Mouse (Mus musculus): ENCODE results near the gene Slain1. TPM values are rescaled to one million over a fixed set of nuclear protein-coding genes. Genes with fewer than 3 reads are reported as not detected.

Gene Slain1
- polyA plus RNA-seq, 1 experiment from 2014 or later: 23.5 TPM

DNA sequence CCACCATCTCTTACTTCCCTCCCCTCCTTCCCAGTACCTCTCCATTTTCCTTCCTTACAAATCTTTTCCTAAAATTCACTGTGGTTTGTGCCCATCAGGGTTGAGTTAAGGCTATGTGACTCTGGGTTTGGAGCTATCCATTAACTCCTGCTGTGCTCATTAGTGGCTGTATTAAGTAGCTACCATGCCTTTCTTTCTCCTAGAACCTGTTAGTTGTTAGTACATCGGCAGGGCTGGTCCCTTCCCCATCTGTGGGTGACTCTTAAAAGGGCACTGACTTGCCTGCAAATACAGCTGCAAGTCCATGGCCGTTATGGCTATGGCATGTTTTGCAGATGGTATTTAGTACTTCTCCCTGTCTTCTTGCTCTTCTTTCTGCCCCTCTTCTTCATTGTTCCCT lies 58.6 kb downstream of the Slain1 start:
- H3K4me3 ChIP-seq (ENCODE audit: low read depth, low read length): no peak overlapping the region

DNA sequence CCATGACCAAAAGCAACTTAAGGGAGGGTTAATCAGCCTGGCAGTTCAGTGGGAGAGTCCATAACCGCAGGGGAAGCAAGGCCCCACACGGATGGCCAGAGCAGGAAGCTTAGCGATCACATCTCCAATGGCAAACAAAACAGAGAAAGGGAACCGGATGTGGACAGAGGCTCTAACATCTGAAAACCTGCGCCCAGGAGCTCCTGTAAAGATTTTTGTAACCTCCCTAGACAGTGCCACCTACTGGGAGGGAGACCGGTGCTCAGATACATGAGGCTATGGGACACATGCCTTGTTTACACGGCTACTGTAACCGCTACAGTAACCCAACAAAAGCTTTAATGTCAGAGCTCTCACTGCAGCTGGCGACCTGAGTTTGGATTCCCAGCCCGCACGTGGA lies 59.2 kb downstream of the Slain1 start:
- no peaks in the 10 kb centered on the region for H3K27me3 ChIP-seq (replicated peaks; ENCODE audit: control insufficient read depth, insufficient read depth, low read length)
- no peak overlapping the region for H3K4me3 ChIP-seq (ENCODE audit: low read depth, low read length)
- no peak overlapping the region for H3K27ac ChIP-seq (ENCODE audit: low read depth, low read length)
- no peak overlapping the region for H3K9ac ChIP-seq (ENCODE audit: low read length)
- WGBS: 92% methylated on average over 11 of the region's 11 CpGs
- DNase-seq (ENCODE audit: low spot score) (no peak), ATAC-seq (no peak)
- no peaks in the 10 kb centered on the region for H3K4me1 ChIP-seq (ENCODE audit: control insufficient read depth, insufficient read depth, low read length)
- H3K36me3 ChIP-seq (ENCODE audit: control insufficient read depth, insufficient read depth, low read length): peaks cover 24% of the 10 kb centered on the region
- no peak overlapping the region for H3K4me2 ChIP-seq (ENCODE audit: low read length)
- H3K9me3 ChIP-seq (replicated peaks; ENCODE audit: control insufficient read depth, low read length): no peaks in the 10 kb centered on the region

More for the DNA sequence above, 58.6 kb downstream of the Slain1 start:
- H3K9me3 ChIP-seq (replicated peaks; ENCODE audit: control insufficient read depth, low read length): no peaks in the 10 kb centered on the region
- H3K4me2 ChIP-seq (ENCODE audit: low read length): no peak overlapping the region
- H3K27me3 ChIP-seq (replicated peaks; ENCODE audit: control insufficient read depth, insufficient read depth, low read length): no peaks in the 10 kb centered on the region
- H3K4me1 ChIP-seq (ENCODE audit: control insufficient read depth, insufficient read depth, low read length): no peaks in the 10 kb centered on the region
- no peak for DNase-seq (ENCODE audit: low spot score)
- WGBS: 60% methylated on average over 2 of the region's 2 CpGs
- H3K9ac ChIP-seq (ENCODE audit: low read length): no peak overlapping the region
- no peak for ATAC-seq
- H3K36me3 ChIP-seq (ENCODE audit: control insufficient read depth, insufficient read depth, low read length): peaks cover 28% of the 10 kb centered on the region
- no peak overlapping the region for H3K27ac ChIP-seq (ENCODE audit: low read depth, low read length)

DNA sequence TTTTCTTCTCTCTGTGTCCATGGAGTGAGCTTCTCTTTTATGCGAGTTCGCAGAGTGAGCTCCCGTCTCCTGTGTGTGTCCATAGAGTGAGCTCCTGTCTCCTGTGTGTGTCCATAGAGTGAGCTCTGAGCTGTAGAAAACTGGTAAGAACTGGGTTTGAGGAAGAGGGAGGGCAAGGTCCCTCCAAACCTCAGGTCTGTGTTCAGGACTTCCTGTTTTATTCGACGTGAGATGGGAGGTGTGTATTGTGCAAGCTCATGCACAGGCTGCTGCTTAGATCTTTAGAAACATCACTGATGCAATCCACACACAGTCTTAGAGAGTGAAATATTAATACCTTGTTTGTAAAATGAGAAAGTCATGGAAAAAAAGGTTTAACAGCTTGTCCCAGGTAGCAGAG lies 63.0 kb downstream of the Slain1 start:
- no peak for ATAC-seq
- no peak overlapping the region for H3K4me2 ChIP-seq (ENCODE audit: low read length)
- H3K9ac ChIP-seq (ENCODE audit: low read length): no peak overlapping the region
- no peak for DNase-seq (ENCODE audit: low spot score)
- H3K27ac ChIP-seq (ENCODE audit: low read depth, low read length): no peak overlapping the region
- no peak overlapping the region for H3K4me3 ChIP-seq (ENCODE audit: low read depth, low read length)
- H3K4me1 ChIP-seq (ENCODE audit: control insufficient read depth, insufficient read depth, low read length): no peaks in the 10 kb centered on the region
- H3K36me3 ChIP-seq (ENCODE audit: control insufficient read depth, insufficient read depth, low read length): peaks cover 6% of the 10 kb centered on the region
- H3K27me3 ChIP-seq (replicated peaks; ENCODE audit: control insufficient read depth, insufficient read depth, low read length): no peaks in the 10 kb centered on the region
- no peaks in the 10 kb centered on the region for H3K9me3 ChIP-seq (replicated peaks; ENCODE audit: control insufficient read depth, low read length)
- 95% methylated on average over 5 of the region's 5 CpGs for WGBS

DNA sequence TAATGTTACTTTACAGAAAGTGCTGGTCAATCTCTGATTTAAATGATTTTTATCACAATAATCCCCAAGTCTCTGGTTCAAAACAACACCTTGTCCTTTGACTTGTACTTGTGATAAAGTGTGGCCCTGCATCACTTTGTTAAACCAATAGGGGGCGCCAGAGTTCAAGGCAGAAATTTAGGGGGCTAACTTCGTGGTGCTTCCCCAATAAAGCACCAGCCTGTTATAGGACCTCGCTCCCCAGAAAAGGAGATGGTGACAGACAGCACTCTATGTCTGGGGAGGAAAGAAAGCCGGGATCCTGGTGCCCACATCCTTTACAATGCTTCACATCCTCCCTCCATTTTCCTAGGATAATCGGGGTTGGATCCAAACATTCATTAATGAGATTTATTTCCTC lies 67.5 kb downstream of the Slain1 start:
- Histone ChIP-seq H3K4me1 (ENCODE audit: control insufficient read depth, insufficient read depth, low read length) (0 out of 2 replicates have a peak, but pooled peaks cover 4% of the 10 kb centered on the region), H3K9ac (ENCODE audit: low read length) (no peak overlapping the region), H3K4me2 (ENCODE audit: low read length) (no peak overlapping the region), H3K27ac (ENCODE audit: low read depth, low read length) (no peak overlapping the region), H3K36me3 (ENCODE audit: control insufficient read depth, insufficient read depth, low read length) (no peaks in the 10 kb centered on the region), H3K27me3 (replicated peaks; ENCODE audit: control insufficient read depth, insufficient read depth, low read length) (no peaks in the 10 kb centered on the region), H3K9me3 (replicated peaks; ENCODE audit: control insufficient read depth, low read length) (no peaks in the 10 kb centered on the region), H3K4me3 (ENCODE audit: low read depth, low read length) (no peak overlapping the region)
- 34% methylated on average over 5 of the region's 5 CpGs for WGBS
- DNase-seq (ENCODE audit: low spot score) (peak; percentile 32), ATAC-seq (no peak)

DNA sequence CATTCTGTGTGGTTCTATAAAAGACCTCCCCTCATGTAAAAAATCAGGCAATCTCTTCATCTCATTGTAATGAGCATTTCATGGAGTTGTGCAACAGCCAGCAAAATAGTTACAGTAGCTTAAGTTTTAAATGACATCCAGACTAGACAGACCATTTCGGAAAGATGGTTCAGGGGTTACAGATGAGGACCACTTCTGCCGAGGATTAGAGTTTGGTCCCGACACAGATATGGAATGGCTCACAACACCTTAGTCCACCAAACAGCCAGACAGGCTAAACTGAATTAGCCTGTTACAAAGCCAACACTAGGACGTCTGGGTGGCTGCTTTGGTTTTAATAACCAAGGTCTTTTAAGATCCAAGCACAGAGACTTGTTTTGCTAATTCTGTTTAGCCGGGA lies 68.0 kb downstream of the Slain1 start:
- DNase-seq (ENCODE audit: low spot score) (no peak), ATAC-seq (no peak)
- 69% methylated on average over 5 of the region's 5 CpGs for WGBS
- Histone ChIP-seq H3K9ac (ENCODE audit: low read length) (no peak overlapping the region), H3K4me1 (ENCODE audit: control insufficient read depth, insufficient read depth, low read length) (0 out of 2 replicates have a peak, but pooled peaks cover 4% of the 10 kb centered on the region), H3K36me3 (ENCODE audit: control insufficient read depth, insufficient read depth, low read length) (no peaks in the 10 kb centered on the region), H3K27me3 (replicated peaks; ENCODE audit: control insufficient read depth, insufficient read depth, low read length) (no peaks in the 10 kb centered on the region), H3K4me2 (ENCODE audit: low read length) (no peak overlapping the region), H3K9me3 (replicated peaks; ENCODE audit: control insufficient read depth, low read length) (no peaks in the 10 kb centered on the region), H3K27ac (ENCODE audit: low read depth, low read length) (no peak overlapping the region), H3K4me3 (ENCODE audit: low read depth, low read length) (no peak overlapping the region)

DNA sequence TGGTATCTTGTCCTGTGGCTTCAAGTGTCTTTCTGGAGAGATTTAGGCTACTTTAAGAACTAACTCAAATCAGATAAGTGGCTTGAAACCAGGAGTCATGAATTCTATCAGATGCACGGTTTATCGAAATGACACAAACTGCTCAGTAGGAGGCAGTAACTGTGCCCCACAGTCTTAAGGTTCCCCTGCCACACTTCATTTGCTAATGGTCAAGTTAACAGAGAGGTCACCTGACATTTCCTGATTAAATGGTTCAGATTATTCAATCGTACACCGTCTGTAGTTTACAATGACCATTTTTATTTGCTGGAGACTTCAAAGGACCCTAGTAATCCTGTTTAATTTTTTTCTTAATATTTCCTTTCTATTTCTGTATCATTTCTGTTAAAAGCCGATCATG lies 68.4 kb downstream of the Slain1 start:
- WGBS: 38% methylated on average over 5 of the region's 5 CpGs
- Histone ChIP-seq H3K36me3 (ENCODE audit: control insufficient read depth, insufficient read depth, low read length) (no peaks in the 10 kb centered on the region), H3K4me3 (ENCODE audit: low read depth, low read length) (no peak overlapping the region), H3K27ac (ENCODE audit: low read depth, low read length) (no peak overlapping the region), H3K4me1 (ENCODE audit: control insufficient read depth, insufficient read depth, low read length) (0 out of 2 replicates have a peak, but pooled peaks cover 4% of the 10 kb centered on the region), H3K9ac (ENCODE audit: low read length) (no peak overlapping the region), H3K27me3 (replicated peaks; ENCODE audit: control insufficient read depth, insufficient read depth, low read length) (no peaks in the 10 kb centered on the region), H3K4me2 (ENCODE audit: low read length) (no peak overlapping the region), H3K9me3 (replicated peaks; ENCODE audit: control insufficient read depth, low read length) (no peaks in the 10 kb centered on the region)
- ATAC-seq (peak; percentile 33; the same call in 1 of the 2 replicates), DNase-seq (ENCODE audit: low spot score) (no peak)

DNA sequence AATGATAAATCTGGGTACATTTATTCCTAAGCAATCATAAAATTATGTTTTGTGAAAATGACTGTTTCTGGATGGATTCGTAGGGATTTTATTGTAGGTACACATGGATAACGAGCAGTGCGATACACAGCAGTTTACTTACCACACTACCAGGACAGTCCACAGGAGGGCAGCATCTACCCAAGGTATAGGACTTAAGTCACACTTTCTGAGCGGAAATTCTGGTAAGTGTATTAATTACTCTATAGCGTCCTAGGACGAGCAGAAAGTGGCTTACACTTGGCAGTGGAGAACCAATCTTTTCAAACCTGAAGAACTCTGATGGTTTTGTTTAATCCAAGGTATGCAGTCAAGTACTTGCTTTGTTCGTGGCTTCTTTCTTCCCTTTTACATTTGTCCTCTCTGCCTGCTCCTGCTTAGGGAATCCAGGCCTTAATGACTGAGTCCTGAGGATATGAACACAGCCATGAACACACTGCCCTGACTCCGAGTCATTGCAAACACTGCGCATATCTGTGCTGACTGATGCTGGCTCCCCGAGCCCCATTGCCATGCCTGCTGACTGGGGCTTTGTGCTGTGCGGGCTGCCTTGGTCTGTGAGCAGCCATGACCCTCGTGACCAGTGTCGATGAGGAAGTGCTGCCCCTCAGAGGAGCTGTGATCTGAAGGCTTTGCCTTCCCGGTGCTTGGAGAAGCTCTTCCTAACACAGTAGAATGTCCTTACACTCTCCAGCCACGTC lies 69.0 kb downstream of the Slain1 start:
- Histone ChIP-seq H3K4me2 (ENCODE audit: low read length) (peak overlapping the region; percentile 14; the same call in 1 of the 2 replicates), H3K9ac (ENCODE audit: low read length) (peak overlapping the region; percentile 13; the same call in 1 of the 2 replicates), H3K27ac (ENCODE audit: low read depth, low read length) (no peak overlapping the region), H3K9me3 (replicated peaks; ENCODE audit: control insufficient read depth, low read length) (no peaks in the 10 kb centered on the region), H3K4me3 (ENCODE audit: low read depth, low read length) (no peak overlapping the region), H3K4me1 (ENCODE audit: control insufficient read depth, insufficient read depth, low read length) (0 out of 2 replicates have a peak, but pooled peaks cover 4% of the 10 kb centered on the region), H3K36me3 (ENCODE audit: control insufficient read depth, insufficient read depth, low read length) (no peaks in the 10 kb centered on the region), H3K27me3 (replicated peaks; ENCODE audit: control insufficient read depth, insufficient read depth, low read length) (no peaks in the 10 kb centered on the region)
- 20% methylated on average over 15 of the region's 15 CpGs for WGBS
- DNase-seq (ENCODE audit: low spot score) (peak; percentile 97), ATAC-seq (peak; percentile 88)

DNA sequence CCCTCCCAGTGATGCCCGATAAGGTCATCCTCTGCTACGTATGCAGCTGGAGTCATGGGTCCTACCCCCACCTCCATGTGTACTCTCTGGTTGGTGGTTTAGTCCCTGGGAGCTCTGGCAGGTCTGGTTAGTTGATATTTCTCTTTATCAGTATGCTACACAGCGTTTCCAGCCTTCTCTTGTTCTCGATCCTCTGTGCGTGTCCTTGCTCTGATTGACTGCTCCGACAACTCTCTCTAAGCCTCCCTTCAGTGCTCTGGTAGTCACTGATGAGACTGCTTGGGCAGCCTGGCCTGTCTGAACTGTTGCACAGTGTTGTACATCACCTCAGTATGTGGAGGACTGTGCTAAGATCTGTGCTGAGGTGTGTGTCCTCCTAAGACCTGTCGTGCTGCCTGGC lies 70.1 kb downstream of the Slain1 start:
- DNase-seq (ENCODE audit: low spot score): no peak
- H3K9ac ChIP-seq (ENCODE audit: low read length): no peak overlapping the region
- no peak overlapping the region for H3K4me3 ChIP-seq (ENCODE audit: low read depth, low read length)
- no peaks in the 10 kb centered on the region for H3K36me3 ChIP-seq (ENCODE audit: control insufficient read depth, insufficient read depth, low read length)
- H3K4me2 ChIP-seq (ENCODE audit: low read length): no peak overlapping the region
- no peak overlapping the region for H3K27ac ChIP-seq (ENCODE audit: low read depth, low read length)
- no peaks in the 10 kb centered on the region for H3K9me3 ChIP-seq (replicated peaks; ENCODE audit: control insufficient read depth, low read length)
- H3K27me3 ChIP-seq (replicated peaks; ENCODE audit: control insufficient read depth, insufficient read depth, low read length): no peaks in the 10 kb centered on the region
- H3K4me1 ChIP-seq (ENCODE audit: control insufficient read depth, insufficient read depth, low read length): 0 out of 2 replicates have a peak, but pooled peaks cover 4% of the 10 kb centered on the region
- 75% methylated on average over 7 of the region's 7 CpGs for WGBS
- peak; percentile 14; the same call in 1 of the 2 replicates for ATAC-seq

DNA sequence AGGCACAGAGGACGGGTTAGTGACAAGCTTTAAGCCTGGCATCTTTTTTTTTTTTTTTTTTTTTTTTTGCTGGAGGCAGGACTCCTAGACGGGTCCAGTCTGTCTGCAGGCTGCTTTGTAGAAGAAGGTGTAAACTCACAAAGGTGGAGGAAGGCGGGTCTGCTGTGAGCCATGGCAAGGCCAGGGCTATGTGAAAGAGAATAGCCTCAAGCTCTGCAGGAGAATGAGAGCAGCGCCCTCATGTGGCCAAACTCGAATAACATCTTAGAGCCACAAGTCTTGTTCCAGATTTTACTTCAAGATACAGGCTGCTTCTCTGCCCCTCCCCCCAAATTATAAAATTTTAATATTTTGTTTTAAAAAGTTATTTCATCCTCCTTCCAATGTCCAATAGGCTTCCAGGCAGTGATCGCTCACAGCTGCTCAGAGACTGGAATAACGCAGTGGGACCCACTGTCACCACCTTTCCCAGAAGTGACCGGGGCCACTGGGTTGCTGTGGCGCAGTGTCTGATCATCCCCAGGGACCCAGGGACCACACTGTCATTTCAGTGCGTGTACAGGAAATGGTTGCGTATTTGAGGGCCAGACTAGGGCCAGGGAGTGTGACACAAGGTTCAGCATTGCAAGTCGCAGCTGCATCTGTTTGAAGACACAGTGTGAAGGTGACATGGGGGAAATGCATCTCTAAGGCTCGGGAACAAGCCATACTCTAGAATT lies 70.8 kb downstream of the Slain1 start:
- Histone ChIP-seq H3K27ac (ENCODE audit: low read depth, low read length) (no peak overlapping the region), H3K9me3 (replicated peaks; ENCODE audit: control insufficient read depth, low read length) (no peaks in the 10 kb centered on the region), H3K4me2 (ENCODE audit: low read length) (no peak overlapping the region), H3K4me3 (ENCODE audit: low read depth, low read length) (no peak overlapping the region), H3K4me1 (ENCODE audit: control insufficient read depth, insufficient read depth, low read length) (0 out of 2 replicates have a peak, but pooled peaks cover 4% of the 10 kb centered on the region), H3K9ac (ENCODE audit: low read length) (no peak overlapping the region), H3K27me3 (replicated peaks; ENCODE audit: control insufficient read depth, insufficient read depth, low read length) (no peaks in the 10 kb centered on the region), H3K36me3 (ENCODE audit: control insufficient read depth, insufficient read depth, low read length) (no peaks in the 10 kb centered on the region)
- 56% methylated on average over 13 of the region's 13 CpGs for WGBS
- ATAC-seq (peak; percentile 30), DNase-seq (ENCODE audit: low spot score) (peak; percentile 82)

Measured in forebrain, embryonic 14.5 days (tissue).